ENCODE assay signal across 7 mouse cellular contexts in the genomic region with DNA sequence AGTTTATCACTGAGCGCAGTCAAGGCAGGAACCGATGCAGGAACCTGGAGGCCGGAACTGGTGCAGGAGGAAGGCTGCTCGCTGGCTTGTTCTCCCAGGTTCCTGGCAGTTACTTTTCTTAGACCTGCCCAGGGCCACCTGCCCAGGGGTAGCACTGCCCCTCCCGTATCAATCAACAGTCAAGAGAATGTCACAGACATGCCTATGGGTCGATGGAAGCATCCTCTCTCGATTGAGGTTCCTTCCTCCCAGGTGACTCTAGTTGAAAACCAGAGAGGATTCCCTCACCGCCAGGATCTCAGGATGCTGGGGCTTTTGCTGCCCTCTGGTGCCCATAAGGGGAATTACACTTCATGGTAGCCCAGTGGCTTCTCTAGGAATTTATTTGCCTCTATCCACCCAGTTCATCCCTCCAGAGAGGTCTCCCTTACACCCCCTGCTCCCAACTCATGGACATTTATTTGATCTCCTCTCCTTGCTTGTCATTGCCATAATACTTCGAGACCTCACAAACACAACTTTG. TPM values are rescaled to one million over a fixed set of nuclear protein-coding genes. Genes with fewer than 3 reads are reported as not detected.
DNase-seq lines count a peak whose midpoint lies in the region; ATAC-seq and TF ChIP-seq lines count a peak whose summit lies in the region.

No protein-coding gene starts in this region.

- H3K9me3 ChIP-seq in ES-E14 (ENCODE audit: control insufficient read depth, insufficient read depth, low read depth, low read length) = no peaks in the 10 kb centered on the region
- H3K9me3 ChIP-seq in embryonic facial prominence, embryonic 12.5 days = no peaks in the 10 kb centered on the region

- peak overlapping the region; percentile 18; the same call in 1 of the 2 replicates for H3K9ac ChIP-seq in ES-E14 (ENCODE audit: insufficient read depth, low read depth, low read length, poor library complexity, severe bottlenecking)
- 0 out of 2 replicates have a peak overlapping the region, but pooled peaks have one; percentile 22 for H3K9ac ChIP-seq in embryonic facial prominence, embryonic 12.5 days

- intact Hi-C loops in heart, postnatal 14 days (cut with DNase I) = loop anchor here (1.0 to 10.0 kb wide), 5 partner anchors 71 to 325 kb away; no protein-coding TSS in a partner anchor

- H3K27me3 ChIP-seq in embryonic facial prominence, embryonic 12.5 days = no peaks in the 10 kb centered on the region

- no peaks in the 10 kb centered on the region for H3K36me3 ChIP-seq in ES-E14 (ENCODE audit: control insufficient read depth, insufficient read depth, low read length, poor library complexity, severe bottlenecking)
- no peaks in the 10 kb centered on the region for H3K36me3 ChIP-seq in embryonic facial prominence, embryonic 12.5 days

- in situ Hi-C loops in ES-E14 (cut with MboI; ENCODE audit: low sequenced_read_pairs in 2 of 2, unreplicated experiment in 2 of 2) = loop anchor here (5.0 to 10.0 kb wide), 4 partner anchors 98 to 238 kb away; no protein-coding TSS in a partner anchor

- no peak for ATAC-seq in embryonic facial prominence, embryonic 12.5 days (ENCODE audit: insufficient number of reproducible peaks, insufficient read depth, low FRiP score, low TSS enrichment)

- no peak for TF ChIP-seq POLR2A in bone marrow, adult 2 months (IDR thresholded peaks at IDR 0.05; ENCODE audit: borderline replicate concordance, control insufficient read depth, low read depth, low read length)

- WGBS in bone marrow, adult 2 months = 29% methylated on average over 9 of the region's 9 CpGs
- 39% methylated on average over 9 of the region's 9 CpGs for WGBS in embryonic facial prominence, embryonic 12.5 days

- peaks cover 2 to 15% of the 10 kb centered on the region in 2 experiments; a peak in 3 of 4 replicates for H3K4me1 ChIP-seq in ES-E14 (ENCODE audit: control insufficient read depth in 2 of 2, insufficient read depth in 2 of 2, low read length in 2 of 2, poor library complexity in 1 of 2)
- peaks cover 5% of the 10 kb centered on the region for H3K4me1 ChIP-seq in bone marrow, adult 2 months (ENCODE audit: control insufficient read depth, insufficient read depth, low read length)
- peaks cover 34% of the 10 kb centered on the region; the same call in 1 of the 2 replicates for H3K4me1 ChIP-seq in embryonic facial prominence, embryonic 12.5 days

- H3K4me2 ChIP-seq in embryonic facial prominence, embryonic 12.5 days (replicated peaks) = no peak overlapping the region

- peak; percentile 89 for TF ChIP-seq CTCF in bone marrow, adult 2 months (IDR thresholded peaks at IDR 0.05; ENCODE audit: control insufficient read depth, insufficient read depth, low read length)

- H3K4me3 ChIP-seq in ES-E14 (ENCODE audit: insufficient read depth in 1 of 2, low read depth in 1 of 2, low read length in 2 of 2, poor library complexity in 1 of 2, severe bottlenecking in 1 of 2) = no peak overlapping the region
- no peak overlapping the region for H3K4me3 ChIP-seq in bone marrow, adult 2 months (replicated peaks; ENCODE audit: control insufficient read depth, low read depth, low read length)
- no peak overlapping the region for H3K4me3 ChIP-seq in embryonic facial prominence, embryonic 12.5 days

- DNase-seq in ES-E14 (ENCODE audit: low read depth, low spot score) = peak; percentile 78
- peak; percentile 75 to 86 for DNase-seq in heart, postnatal 14 days
- peak; percentile 77 to 84 for DNase-seq in layer of hippocampus, postnatal 14 days (ENCODE audit: low spot score in 2 of 2)
- DNase-seq in mesoderm, embryonic 11.5 days (ENCODE audit: low read depth, low spot score) = peak; percentile 84
- peak; percentile 54 for DNase-seq in skeletal muscle tissue, adult 2 months (ENCODE audit: low read depth, low spot score)

- H3K27ac ChIP-seq in ES-E14 (ENCODE audit: insufficient read depth, low read depth, low read length, poor library complexity, severe bottlenecking) = no peak overlapping the region
- H3K27ac ChIP-seq in bone marrow, adult 2 months (ENCODE audit: control insufficient read depth, insufficient read depth, low read depth, low read length, poor library complexity) = no peak overlapping the region
- H3K27ac ChIP-seq in embryonic facial prominence, embryonic 12.5 days = no peak overlapping the region

TF ChIP-seq in ES-E14, 5 proteins besides CTCF, POLR2A, EP300 and RAD21:
- 0 out of 2 replicates have a peak, but pooled peaks have one; percentile 18 for TF ChIP-seq ZNF384 (IDR thresholded peaks at IDR 0.05; ENCODE audit: low read depth, low read length)
- TF ChIP-seq ZC3H11A (IDR thresholded peaks at IDR 0.05; ENCODE audit: borderline replicate concordance, low read depth, low read length) = peak; percentile 99
- TF ChIP-seq CHD2 (IDR thresholded peaks at IDR 0.05; ENCODE audit: low read depth, low read length) = no peak
- TF ChIP-seq MAFK (IDR thresholded peaks at IDR 0.05; ENCODE audit: insufficient read depth, low read depth, low read length) = no peak
- TF ChIP-seq HCFC1 (IDR thresholded peaks at IDR 0.05; ENCODE audit: borderline replicate concordance, insufficient read depth, low read length) = 0 out of 2 replicates have a peak, but pooled peaks have one; percentile 55
TF ChIP-seq in ES-E14: peak in this region for 3.

RNA-seq across cellular contexts. Expression of a gene that starts 53.5 kb away (rescaled TPM):
- total RNA-seq in ES-E14 (2012; rRNA removed) = 3.0 and 6.8 TPM in 2 replicates
- polyA plus RNA-seq in bone marrow, adult 2 months (2011; ENCODE audit: insufficient read depth, insufficient read length, low replicate concordance, missing spikeins) = 83.1 and 147 TPM in 2 replicates
- 7.4 and 7.5 TPM in 2 replicates for polyA plus RNA-seq in embryonic facial prominence, embryonic 12.5 days (2016; fragmentation: Nextera tagmentation; extraction: Ambion mirVana)
- total RNA-seq in heart, postnatal 14 days (2021) = 100 to 1,000 TPM in 1 of 2 experiments, 10 to 100 TPM in 1; 88.1 to 110 TPM
- total RNA-seq in layer of hippocampus, postnatal 14 days (2021) = 10 to 100 TPM; 29.1 to 32.8 TPM
